Mouse (Mus musculus): Measurements from ENCODE around the gene Ugt1a10.
"Not testable (repeated sequence)": the region's sequence is repeated elsewhere in the genome, so short reads cannot be mapped to it uniquely, and the experiment has no call there.

Ugt1a10 gene

DNA sequence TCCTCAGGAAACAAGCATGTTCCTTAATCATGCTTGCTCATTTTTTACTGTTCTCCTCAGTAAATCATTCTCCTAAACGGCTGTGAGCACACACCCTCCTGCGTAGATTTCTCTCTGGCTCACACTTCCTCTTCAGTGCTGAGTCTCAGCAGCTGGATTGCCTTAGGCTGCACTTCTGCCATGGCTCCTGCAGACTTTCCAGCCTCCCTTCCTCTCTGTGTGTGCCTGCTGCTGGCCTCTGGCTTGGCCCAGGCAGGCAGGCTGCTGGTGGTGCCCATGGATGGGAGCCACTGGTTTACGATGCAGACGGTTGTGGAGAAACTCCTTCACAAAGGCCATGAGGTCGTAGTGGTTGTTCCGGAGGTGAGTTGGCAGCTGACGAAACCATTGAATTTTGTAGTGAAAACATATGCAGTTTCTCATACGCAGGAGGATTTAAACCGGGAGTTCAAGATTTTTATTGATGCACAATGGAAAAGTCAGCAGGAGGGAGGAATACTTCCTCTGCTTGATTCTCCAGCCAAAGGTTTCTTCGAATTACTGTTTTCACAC lies 39.8 kb downstream of the Ugt1a10 start, which contains the start of gene Ugt1a7c:
Ugt1a7c (plus strand) TSS at position 122 of the 552 bp plus-strand sequence.
- DNase-seq (ENCODE audit: low spot score), result peak; percentile 24

DNA sequence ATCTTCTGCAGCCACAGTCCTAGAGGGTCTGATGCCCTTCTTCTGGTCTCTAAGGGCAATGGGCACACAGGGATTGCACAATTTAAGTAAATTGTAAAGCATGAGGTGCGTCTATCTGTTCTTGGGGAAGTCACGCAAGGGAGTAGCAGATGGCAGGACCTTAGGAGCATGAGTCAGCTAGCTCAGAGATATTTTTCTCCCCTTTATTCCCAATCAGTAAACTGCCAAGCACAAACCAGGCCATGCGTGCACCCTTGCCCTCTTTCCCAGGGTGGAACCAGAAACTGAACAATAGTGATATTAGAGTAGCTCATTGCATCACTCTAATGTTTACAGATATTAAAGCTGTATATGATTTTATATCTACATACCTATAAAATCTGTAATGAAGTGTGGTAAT lies 43.4 kb downstream of the Ugt1a10 start:
- not testable (repeated sequence) for DNase-seq (ENCODE audit: low spot score)

DNA sequence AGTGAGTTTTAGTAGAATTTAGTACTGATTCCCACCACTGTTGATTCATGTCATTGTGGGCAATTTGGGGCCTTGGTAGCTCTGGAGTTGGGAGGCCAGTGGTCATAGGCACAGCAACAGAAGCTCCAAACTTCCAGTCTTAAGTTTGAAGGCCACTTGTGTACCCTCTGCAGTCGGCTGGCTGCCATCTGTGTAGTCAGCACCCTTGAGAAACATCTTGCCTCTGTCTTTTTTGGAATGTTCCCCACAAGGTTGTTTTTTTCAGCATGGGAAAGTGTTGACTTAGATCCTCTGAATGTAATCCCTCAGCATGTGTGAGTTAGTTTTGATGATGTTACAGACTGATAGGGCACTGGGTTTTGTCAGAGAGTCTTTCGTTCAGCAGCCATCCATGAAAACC lies 44.5 kb downstream of the Ugt1a10 start:
- not testable (repeated sequence) for DNase-seq (ENCODE audit: low spot score)

DNA sequence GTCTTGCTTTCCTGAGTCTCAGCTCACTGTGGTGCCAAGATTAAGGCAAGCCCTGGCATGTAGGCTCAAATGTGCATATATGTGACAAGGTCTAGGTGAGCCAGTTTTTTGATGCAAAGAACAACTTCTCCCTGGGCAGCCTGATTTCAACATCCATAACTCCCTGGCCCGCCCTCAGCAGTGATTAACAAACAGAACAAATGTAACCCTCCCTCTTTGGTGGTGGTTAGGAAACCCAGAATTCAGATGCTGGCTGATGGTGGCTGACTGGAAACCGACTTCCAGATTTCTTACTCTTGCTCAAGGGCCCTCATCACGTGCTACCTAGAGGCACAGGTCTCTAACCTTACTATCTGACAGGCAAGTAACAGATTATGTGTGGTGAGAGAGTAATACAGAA lies 47.8 kb downstream of the Ugt1a10 start, which contains the start of gene Ugt1a6b:
Ugt1a6b (plus strand) TSS at position 234 of the 400 bp plus-strand sequence.
- DNase-seq (ENCODE audit: low spot score), result not testable (repeated sequence)

DNA sequence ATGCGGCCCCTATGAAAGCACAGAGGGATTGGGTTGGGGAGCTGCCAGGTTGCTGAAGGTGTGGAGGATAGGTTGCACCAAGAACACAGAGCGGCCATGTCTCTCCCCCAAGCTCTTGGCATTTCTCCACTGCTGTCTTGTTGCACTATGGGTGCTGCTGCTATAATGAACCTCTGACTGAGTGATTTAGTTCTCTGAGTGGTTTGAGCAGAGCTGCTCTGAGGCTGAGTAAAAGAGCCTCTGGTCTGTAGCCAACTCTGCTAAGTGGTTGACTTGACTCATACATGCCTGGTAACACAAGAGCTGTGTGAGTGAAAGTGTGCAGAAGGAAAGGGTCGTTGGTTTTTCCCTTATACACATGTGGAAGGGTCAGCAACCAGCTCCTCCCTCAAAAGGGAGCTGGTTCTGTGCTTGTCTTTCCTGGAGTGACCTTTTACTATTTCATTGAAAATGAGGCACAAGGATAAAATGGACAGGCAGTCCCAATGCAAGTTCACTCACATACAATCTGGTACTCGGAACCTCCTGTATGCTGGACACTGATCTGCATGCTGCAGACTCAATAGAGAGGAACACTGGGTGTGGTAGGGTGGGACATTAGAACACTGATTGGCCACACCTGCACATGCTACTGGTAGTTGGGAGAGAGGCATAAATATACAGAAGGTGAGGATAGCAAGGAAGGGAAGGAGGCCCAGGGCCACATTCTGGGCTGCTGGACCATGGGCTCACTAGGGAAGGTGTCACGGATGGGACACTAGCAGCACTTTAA lies 48.7 kb downstream of the Ugt1a10 start:
- DNase-seq (ENCODE audit: low spot score), result not testable (repeated sequence)

DNA sequence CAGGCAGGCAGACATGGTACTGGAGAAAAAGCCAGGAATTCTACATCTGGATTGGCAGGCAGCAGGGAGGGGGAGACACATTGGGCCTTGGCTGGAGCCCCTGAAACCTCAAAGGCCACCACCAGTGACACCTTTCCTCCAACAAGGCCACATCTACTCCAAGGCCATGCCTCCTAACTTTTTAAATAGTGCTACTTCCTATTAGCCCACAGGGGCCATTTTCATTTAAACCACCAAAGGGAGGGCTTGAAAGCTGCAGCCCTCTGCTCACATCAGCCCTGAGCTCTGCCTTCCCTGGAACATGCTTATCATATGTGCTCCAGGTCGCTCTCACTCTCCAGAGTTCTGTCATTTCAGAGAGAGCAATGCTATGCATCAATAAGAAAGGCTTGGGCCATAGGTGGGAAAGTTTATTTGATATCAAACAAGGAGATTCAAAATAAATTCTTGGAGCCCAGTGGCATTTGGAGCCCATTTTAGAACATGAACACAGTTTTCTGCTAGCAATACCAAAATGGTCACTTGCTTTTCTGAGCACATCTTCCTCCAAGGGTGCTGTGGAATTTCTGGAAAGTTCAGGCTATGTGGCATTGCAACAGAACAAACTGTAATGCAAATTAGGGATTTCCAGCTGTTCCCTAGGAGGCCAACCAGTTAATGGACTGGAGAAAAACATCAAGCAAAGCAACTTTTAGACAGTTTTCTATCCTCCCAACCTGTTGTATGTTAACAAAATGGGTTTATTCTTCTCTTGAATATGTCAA lies 49.7 kb downstream of the Ugt1a10 start:
- DNase-seq (ENCODE audit: low spot score), result no peak

DNA sequence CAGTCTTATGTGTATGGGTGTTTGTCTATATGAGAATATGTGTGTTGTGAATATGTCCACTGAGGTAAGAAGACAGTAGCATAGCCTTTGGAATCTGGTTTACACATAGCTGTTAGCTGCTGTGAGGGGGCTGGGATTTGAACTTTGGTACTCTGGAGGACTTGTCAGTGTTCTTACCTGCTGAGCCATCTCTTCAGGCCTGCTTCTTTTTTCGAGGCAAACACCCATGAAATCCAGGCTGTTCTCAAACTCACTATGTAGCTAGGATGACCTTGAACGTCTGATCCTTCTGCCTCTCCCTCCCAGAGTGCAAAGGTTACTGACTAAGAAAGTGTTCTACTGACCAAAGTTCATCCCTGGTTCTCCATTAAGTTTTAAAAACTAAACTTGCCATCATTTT lies 50.5 kb downstream of the Ugt1a10 start:
- DNase-seq (ENCODE audit: low spot score), result no peak

DNA sequence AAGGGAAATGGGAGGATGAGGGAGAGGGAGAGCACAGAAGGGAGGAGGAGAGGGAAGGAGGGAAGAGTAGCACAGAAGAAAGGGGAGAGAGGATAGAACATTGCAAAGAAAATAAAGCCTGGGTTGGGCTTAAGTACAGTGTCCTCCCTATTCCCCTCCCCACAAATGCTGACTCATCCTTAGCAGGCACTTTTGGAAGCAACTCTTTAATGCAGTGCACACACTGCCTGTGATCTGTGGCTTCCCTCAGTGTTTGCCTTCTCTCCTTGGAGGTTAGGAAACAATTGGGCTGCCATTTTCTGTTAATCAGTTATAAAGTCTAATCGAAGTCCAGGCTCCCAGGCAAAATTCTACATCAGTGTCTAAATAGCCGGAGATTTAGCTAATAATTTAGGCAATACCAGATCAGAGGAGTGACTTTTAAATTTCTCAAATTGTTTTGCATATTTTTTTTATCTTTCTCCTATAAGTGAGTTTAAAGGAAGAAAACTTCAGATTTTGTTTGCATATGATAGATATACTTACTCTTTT lies 53.9 kb downstream of the Ugt1a10 start:
- DNase-seq (ENCODE audit: low spot score), result not testable (repeated sequence)

DNA sequence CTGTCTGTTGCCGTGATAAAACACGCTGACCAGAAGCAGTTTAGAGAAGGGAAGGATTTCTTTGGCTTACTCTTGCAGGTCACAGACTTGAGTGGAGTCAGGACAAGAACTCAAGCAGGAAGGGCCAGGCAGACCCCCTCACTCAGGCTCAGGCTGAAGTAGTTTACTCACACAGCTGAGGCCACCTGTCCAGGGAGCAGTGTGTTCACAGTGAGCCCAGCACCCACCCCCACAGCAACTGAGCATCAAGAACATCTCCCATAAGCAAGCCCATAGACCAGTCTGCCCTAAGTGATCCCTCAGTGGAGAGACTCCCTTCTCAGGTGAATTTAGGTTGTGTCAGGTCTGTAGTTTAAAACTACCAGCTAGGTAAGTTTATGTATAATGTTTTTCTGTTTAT lies 54.4 kb downstream of the Ugt1a10 start:
- DNase-seq (ENCODE audit: low spot score), result not testable (repeated sequence)

DNA sequence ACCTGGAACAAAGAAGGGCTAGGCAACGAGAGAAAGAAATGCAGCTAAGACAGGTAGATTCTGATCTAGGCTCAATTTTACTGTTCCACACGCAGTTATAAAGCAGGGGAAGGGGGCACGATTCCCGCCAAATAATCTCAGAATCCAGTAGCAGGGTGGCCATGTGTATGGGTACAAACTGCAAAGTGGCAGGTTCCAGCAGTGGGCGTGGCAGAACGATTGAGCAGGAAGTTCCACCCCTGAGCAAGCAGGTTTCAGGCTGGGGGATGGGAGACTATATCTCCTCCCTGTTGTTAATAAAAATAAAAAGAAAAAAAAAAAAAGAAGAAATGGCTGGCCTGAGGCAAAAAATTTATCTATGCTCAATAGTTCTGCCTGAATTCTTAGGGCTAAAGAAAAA lies 57.6 kb downstream of the Ugt1a10 start:
- DNase-seq (ENCODE audit: low spot score), result not testable (repeated sequence)

DNA sequence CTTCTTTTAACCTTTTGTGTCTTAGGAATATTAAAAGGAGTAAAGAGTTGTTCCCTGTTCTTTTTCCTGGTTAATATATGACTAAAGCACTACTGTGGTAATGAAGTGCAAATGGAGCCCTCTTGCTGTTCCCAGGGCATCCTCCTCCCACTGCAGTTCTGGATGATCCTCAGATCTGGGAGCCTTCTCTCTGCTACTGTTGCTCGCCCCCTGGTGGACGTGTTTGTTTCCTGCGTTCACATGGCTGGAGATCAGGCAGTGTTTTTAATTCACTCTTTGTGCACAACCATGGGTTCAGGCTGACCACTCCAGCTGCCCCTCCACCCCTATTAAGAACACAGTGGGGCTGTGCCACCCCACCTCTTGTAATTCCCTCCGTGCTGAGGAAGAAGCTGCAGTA lies 65.4 kb downstream of the Ugt1a10 start:
- not testable (repeated sequence) for DNase-seq (ENCODE audit: low spot score)

DNA sequence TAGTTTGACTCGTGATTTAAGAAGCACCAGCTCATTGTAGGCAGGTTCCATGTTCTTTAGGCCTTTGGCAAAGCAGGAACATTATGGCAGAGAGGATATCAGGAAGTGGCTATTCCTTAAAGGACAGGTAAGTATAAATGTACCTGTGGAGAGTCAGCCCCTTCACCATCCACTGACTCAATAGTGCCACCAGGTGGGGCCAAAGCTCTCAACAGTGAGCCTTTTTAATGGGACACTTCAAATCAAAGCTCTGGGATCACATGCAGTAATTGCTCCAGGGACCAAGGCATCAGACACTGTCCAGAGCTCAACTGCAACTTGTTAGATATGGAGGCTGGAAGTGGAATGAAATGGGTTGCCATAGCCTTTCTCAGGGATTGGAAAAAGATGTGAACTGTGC lies 66.3 kb downstream of the Ugt1a10 start:
- DNase-seq (ENCODE audit: low spot score), result not testable (repeated sequence)

DNA sequence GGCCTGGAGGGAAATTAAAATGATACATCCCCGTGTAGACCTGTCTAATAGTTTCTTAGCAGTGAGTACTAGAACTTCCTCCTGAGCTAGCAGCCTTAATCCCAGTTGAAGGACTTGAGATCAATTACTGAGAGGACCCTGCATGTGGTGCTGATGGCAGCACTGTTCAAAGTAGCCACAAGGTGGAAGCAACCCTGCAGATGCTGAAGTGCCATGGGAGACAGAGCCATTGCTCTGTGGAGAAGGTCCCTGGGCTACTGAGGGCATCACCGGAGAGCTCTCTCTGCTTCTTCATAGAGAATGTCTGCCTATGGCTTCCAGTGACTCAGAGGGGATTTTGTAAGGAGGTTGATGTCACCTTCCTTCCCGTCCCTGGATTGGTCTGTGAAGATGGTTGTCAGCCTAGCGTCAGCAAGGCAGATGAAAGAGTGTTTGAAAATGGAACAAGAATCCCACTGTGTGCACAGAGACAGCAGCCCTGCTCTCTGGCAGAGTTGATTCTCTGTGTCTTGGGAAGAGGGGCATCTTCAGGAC lies 70.7 kb downstream of the Ugt1a10 start:
- DNase-seq (ENCODE audit: low spot score), result not testable (repeated sequence)

DNA sequence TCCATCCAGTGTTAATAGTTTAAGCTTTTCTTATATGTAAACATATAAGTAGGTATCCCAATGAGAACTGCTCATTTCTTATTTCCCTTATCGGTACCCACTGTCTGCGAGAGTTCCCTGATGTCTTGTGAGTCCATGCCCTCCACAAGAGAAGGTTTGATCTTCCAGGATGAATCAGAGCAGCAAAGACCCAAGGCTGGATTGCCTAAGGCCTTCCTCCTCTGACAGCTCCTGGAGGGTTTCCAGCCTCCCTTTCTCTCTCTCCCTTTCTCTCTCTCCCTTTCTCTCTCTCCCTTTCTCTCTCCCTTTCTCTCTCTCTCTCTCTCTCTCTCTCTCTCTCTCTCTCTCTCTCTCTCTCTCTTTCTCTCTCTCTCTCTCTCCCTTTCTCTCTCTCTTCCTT lies 73.9 kb downstream of the Ugt1a10 start:
- DNase-seq (ENCODE audit: low spot score), result not testable (repeated sequence)

DNA sequence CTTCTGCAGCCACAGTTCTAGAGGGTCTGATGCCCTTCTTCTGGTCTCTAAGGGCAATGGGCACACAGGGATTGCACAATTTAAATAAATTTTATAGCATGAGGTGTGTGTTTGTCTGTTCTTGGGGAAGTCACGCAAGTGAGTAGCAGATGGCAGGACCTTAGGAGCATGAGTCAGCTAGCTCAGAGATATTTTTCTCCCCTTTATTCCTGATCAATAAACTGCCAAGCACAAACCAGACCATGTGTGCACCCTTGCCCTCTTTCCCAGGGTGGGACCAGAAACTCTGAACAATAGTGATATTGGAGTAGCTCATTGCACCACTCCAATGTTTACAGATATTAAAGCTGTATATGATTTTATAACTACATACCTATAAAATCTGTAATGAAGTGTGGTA lies 75.0 kb downstream of the Ugt1a10 start:
- not testable (repeated sequence) for DNase-seq (ENCODE audit: low spot score)

DNA sequence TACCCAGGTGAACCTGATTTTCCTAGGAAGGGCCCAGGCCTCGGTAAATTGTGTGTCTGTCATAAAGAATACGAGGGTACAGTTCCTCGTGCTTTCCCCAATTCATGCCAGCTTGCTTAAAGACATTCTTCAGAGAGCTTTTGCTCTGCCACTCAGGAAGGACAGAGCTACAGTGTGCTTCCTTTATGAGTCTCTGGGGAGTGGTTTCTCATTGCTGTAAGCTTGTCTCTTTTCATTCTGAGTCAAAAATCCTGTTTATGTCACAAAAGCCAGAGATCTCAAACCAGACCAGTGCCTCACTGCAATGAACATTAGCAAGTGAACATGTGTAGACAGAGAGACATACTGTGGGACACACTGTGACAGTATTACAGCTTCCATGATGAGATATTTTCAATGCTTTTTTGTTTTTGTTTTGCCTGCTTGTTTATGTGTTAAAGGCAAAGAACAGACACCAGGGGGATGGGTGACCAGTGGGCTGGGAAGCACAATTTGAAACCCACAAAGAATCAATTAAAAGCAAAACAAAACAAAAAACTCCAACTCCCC lies 78.8 kb downstream of the Ugt1a10 start:
- no peak for DNase-seq (ENCODE audit: low spot score)

DNA sequence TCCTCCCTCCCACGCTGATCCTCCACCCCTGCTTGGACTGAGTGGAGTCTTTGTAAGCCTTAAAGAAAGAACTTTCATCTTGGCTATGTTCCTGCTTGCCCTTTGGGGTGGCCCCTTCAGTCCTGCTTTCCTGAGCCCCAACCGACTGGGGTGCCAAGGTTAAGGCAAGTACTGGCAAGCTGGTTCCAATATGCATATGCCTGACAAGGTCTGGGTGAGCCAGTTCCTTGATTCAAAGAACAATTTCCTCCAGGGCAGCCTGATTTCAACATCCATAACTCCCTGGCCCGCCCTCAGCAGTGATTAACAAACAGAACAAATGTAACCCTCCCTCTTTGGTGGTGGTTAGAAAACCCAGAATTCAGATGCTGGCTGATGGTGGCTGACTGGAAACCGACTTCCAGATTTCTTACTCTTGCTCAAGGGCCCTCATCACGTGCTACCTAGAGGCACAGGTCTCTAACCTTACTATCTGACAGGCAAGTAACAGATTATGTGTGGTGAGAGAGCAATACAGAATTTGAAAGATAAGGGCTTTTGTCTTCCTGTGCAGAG lies 79.3 kb downstream of the Ugt1a10 start, which contains the start of gene Ugt1a6a:
Ugt1a6a (plus strand) TSS at position 353 of the 555 bp plus-strand sequence.
- peak; percentile 48 for DNase-seq (ENCODE audit: low spot score)

DNA sequence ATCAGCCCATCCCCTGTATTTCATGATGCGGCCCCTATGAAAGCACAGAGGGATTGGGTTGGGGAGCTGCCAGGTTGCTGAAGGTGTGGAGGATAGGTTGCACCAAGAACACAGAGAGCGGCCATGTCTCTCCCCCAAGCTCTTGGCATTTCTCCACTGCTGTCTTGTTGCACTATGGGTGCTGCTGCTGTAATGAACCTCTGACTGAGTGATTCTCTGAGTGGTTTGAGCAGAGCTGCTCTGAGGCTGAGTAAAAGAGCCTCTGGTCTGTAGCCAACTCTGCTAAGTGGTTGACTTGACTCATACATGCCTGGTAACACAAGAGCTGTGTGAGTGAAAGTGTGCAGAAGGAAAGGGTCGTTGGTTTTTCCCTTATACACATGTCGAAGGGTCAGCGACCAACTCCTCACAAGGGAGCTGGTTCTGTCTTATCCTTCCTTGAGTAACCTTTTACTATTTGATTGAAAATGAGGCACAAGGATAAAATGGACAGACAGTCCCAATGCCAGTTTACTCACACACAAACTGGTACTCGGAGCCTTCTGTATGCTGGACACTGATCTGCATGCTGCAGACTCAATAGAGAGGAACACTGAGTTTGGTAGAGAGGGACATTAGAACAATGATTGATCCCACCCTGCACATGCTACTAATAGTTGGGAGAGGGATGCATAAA lies 80.2 kb downstream of the Ugt1a10 start:
- not testable (repeated sequence) for DNase-seq (ENCODE audit: low spot score)

DNA sequence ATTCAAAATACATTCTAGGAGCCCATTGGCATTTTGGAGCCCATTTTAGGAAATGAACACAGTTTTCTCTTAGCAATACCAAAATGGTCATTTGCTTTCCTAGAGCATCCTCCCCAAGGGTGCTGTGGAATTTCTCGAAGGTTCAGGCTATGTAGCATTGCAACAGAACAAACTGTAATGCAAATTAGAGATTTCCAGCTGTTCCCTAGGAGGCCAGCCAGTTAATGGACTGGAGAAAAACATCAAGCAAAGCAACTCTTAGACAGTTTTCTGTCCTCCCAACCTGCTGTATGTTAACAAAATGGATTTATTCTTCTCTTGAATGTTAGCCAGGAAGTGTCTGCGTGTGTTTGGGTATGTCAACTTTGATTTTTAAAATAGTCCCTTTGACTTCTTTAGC lies 81.5 kb downstream of the Ugt1a10 start:
- DNase-seq (ENCODE audit: low spot score), result no peak

DNA sequence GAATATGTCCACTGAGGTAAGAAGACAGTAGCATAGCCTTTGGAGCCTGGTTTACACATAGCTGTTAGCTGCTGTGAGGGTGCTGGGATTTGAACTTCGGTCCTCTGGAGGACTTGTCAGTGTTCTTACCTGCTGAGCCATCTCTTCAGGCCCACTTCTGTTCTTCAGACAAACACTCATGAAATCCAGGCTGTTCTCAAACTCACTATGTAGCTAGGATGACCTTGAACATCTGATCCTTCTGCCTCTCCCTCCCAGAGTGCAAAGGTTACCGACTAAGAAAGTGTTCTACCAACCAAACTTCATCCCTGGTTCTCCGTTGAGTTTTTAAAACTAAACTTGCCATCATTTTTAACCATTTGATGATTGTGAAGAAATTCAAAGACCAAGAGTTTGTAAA lies 82.1 kb downstream of the Ugt1a10 start:
- no peak for DNase-seq (ENCODE audit: low spot score)

DNA sequence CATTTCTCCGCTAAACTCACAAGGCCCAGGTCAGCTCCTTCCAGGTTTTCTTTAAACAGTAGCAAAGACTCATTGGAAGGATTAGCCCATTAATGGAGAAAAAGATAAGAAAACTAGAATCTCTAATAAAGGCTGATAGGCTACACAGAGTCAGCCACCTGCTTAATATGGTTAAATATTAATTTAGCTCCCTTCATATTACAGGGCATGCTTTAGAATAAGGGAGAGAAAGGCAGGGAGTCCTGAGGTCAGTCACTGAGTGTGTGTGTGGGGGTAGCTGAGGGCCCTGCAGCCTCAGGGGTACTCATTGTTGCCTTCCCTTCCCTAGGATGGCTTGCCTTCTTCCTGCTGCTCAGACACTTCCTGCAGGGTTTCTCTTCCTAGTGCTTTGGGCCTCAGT lies 83.0 kb downstream of the Ugt1a10 start:
- DNase-seq (ENCODE audit: low spot score), result no peak

Data from ovary, postnatal 10 days (tissue).